Mouse (Mus musculus): ENCODE data around the gene Tyw1.
A peak's percentile ranks its signal among the peaks of the same experiment; 100 is the strongest.

Tyw1 gene

GRCm38 (mm10) chr5:130255017-130255720 lies at the start of gene Tyw1, which contains the start of gene Sbds:
Tyw1 (plus strand) TSS chr5:130255619.
Sbds (minus strand) TSS chr5:130255530.
- peak; percentile 99 for DNase-seq

- no peak for DNase-seq
These were observed 48.1 kb upstream of the Tyw1 start for GRCm38 (mm10) chr5:130207299-130207698.

GRCm38 (mm10) chr5:130212956-130213355 lies 42.5 kb upstream of the Tyw1 start:
- DNase-seq, result no peak

GRCm38 (mm10) chr5:130216781-130217180 lies 38.6 kb upstream of the Tyw1 start, which contains the start of gene Tmem248:
Tmem248 (plus strand) TSS chr5:130217081.
- DNase-seq, result no peak

- DNase-seq, result no peak
These were observed 38.0 kb upstream of the Tyw1 start for GRCm38 (mm10) chr5:130217406-130217805.

- DNase-seq, result no peak
These were observed 37.1 kb upstream of the Tyw1 start for GRCm38 (mm10) chr5:130218336-130218735.

- no peak for DNase-seq
These were observed 34.1 kb upstream of the Tyw1 start for GRCm38 (mm10) chr5:130221316-130221715.

GRCm38 (mm10) chr5:130221760-130222145 lies 33.7 kb upstream of the Tyw1 start:
- DNase-seq, result no peak

- DNase-seq, result peak; percentile 94
These were observed 33.0 kb upstream of the Tyw1 start for GRCm38 (mm10) chr5:130222146-130223004.

GRCm38 (mm10) chr5:130226790-130227189 lies 28.6 kb upstream of the Tyw1 start:
- DNase-seq, result no peak

GRCm38 (mm10) chr5:130228120-130228519 lies 27.3 kb upstream of the Tyw1 start:
- no peak for DNase-seq

- no peak for DNase-seq
These were observed 19.1 kb upstream of the Tyw1 start for GRCm38 (mm10) chr5:130236302-130236701.

- no peak for DNase-seq
These were observed 16.2 kb upstream of the Tyw1 start for GRCm38 (mm10) chr5:130239236-130239635.

GRCm38 (mm10) chr5:130239856-130240255 lies 15.6 kb upstream of the Tyw1 start:
- DNase-seq, result no peak

GRCm38 (mm10) chr5:130241426-130241825 lies 14.0 kb upstream of the Tyw1 start:
- DNase-seq, result no peak

- no peak for DNase-seq
These were observed 7.6 kb upstream of the Tyw1 start for GRCm38 (mm10) chr5:130247823-130248222.

- DNase-seq, result peak; percentile 73
These were observed 1.0 kb upstream of the Tyw1 start for GRCm38 (mm10) chr5:130254164-130255016.

- DNase-seq, result peak; percentile 67
These were observed 543 bp downstream of the Tyw1 start for GRCm38 (mm10) chr5:130255799-130256525.

- peak; percentile 96 for DNase-seq
These were observed 1.4 kb downstream of the Tyw1 start for GRCm38 (mm10) chr5:130256678-130257271.

GRCm38 (mm10) chr5:130257303-130257702 lies 1.9 kb downstream of the Tyw1 start:
- peak; percentile 53 for DNase-seq

GRCm38 (mm10) chr5:130263454-130263853 lies 8.0 kb downstream of the Tyw1 start:
- DNase-seq, result no peak
